Mouse (Mus musculus) cerebellum, adult 11-12 months (tissue): ENCODE data around the gene Ofcc1.
A peak's percentile ranks its signal among the peaks of the same experiment; 100 is the strongest.

Experiments used
- DNase-seq: peaks from one replicate; pipeline ENCODE4 v3.0.0; 2022

Gene Ofcc1

DNA sequence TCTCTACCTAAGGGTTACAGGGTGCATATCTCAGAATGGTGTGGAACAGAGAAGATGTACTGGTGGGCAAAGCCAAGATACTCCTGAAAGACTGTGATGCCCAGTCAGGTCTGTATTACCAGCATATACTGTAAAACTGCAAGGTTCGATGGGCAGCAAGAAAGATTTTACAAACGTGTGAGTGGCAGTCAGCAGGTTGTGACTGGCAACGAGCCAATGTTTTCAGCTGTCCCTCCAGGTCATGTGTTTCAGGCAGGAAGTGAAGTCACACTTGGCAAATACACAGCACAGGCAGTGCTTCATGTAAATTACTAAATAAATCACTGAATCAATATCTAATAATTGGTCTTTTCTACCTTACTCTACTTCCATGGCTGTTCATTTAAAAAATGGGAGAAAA lies at the start of gene Ofcc1:
Gene Ofcc1, minus strand, starts transcription at position 163 of the 400 bp plus-strand sequence.
- DNase-seq = no peak

DNA sequence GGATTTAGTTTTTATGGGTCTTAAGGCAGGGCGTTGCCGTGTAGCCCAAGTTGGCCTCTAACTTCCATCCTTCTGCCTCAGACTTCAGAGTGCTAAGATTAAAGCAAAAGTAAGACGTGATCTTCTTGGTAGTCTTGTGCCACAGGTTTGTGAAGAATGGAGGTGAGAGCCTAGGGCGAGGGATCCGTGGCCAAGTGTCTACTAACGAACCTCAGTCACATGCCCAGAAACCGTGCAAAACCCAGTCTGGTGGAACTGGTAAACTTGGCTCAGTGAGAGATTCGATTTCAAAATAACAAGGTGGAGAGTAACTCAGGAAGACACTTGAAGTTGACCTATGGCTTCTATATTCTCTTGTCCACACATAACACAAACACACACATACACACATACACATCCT lies 28.9 kb upstream of the Ofcc1 start:
- DNase-seq = no peak

DNA sequence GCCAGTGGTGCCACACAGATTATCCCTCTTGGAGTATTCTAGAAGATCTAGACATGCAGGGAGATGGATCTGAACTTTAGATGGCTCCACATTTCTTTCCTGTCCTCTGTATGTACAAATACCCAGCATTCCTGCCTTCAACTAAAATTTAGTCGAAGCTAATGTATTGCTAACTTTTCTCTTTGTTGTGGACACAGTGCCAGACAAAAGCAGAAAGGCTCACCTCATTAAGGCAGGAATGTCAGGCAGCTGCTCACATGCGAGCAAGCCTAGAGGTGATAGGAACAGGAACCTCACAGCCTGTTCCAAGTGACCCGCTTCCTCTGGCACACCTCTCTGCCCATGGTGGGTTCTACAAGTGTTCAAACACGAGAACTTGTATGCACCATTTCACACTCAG lies 26.2 kb upstream of the Ofcc1 start:
- no peak for DNase-seq

DNA sequence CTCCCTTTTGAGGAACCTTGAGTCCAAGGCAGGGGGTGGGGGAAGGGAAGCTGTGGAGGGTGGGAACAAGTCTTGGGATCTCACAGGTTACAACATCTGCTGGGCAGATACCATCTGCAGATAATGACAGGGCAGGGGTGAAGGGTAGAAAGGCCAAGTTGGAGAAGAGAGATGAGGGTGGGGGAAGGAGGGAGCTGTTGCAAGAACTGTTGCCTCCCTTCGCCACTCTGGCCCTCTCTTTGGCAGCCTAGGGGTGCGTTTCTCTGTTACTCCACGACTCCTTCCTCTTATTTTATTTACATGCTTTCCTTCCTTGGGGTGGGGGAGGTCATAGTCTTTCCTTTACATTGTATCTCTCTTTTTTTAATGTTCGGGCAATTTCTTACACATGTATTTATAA lies 23.7 kb upstream of the Ofcc1 start:
- DNase-seq = no peak

DNA sequence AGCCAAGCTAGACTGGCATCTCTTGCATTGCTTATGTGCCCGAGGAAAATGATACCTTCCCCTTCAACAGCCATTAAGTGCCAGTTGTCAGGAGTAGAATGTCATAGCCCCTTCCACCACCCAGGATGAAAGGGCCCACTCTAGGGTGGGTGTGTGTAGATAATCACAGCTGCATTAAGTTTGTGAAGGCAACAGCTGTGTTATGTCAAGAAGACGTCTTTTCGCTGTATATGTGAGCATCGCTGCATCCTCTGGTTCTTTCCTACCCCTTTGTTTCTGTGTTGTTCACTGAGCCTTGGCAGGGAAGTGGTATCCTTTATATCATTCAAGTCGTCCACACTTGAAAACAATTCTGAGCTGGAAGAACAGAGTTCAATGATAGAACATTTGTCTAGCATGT lies 15.5 kb upstream of the Ofcc1 start:
- DNase-seq = no peak

DNA sequence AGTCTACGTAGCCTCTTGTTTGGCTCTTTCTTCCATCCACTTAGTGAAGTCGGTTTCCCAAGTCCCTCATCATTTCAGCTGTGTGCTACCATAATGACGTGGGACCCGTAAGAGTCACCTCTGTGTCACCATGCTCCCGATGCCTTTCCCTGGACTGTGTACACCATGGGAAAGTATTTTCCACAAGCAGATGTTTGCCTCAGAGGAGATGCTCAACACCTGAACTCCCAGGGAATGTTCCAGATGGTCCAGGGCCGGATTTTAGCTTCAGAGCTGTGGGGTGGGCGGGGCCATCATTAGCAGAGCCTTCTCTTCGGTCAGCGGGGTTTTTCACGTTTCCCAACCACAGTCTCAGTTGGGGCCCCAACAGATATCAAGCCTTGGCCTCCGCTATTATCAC lies 5.5 kb upstream of the Ofcc1 start:
- DNase-seq = no peak

DNA sequence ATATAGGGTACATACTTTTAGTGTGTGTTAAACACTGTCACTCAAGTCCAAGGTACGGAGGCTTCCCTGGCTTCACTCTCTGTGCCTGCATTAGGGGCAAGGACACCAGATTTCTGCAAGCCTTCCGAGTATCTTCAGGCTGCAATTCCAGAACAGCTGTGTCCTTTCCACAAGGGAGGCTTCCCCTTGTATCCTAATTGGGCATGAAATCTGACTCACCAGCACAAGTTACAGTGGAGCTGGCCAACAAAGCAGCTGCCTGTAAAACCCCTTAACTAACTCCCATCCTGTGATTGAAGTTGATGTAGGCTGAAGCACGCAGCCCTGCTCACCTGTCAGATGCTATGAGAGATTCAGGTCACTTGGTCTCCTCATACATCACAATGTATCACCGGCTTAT lies 3.6 kb upstream of the Ofcc1 start:
- no peak for DNase-seq

DNA sequence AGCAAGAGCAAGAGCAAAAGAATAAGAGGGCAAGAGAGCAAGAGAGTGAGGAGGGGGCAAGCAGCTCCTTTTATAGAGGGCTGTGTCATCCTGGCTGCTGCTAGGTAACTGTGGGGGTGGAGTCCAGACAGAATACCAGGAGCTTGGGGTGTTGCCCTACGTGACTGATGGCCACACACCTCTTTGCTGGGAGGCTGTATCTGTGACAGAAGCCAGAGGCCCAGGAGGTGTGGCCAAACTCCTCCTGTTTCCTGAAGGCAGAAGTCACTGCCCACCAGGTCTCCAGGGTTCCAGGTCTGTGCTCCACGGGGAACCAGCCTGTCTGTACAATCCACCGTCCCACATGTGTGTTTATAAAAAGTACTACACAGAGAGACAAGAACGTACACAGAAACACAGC lies 558 bp downstream of the Ofcc1 start:
- DNase-seq = no peak

DNA sequence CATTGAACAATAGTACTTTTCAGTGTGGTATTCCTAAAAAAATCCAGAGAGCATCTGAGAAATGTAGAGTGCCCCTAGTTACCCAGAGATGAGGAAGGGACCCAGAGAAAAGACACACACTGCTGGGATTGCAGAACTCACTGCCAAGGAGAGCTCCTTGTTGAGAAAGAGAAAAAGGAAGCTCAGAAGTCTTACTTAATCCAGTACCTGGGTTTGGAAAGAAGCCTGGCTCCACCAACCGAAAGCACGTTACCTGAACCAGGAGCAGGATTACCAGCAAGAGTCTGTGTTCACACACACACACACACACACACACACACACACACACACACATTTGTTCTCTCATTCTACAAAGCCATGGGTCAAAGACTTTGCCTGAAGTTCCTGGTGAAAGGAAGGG lies 14.2 kb downstream of the Ofcc1 start:
- no peak for DNase-seq

DNA sequence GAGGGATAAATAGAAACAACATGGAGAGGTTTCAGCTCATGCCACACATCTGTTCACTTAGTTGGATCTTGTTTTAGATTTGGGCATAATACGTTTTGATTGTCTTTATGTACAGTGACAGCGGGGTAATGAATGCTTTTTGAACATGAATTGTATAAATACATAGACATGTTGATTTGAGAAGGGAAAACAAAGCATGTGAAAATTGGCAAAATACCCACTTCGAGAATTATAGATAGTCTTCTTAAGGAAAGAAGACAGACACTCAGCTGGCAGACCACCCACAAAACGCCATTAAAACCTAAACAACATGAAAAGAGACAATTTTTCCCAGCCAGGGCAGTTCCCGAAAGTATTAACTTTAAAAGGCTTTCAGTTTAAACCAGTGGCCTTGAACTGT lies 37.9 kb downstream of the Ofcc1 start:
- no peak for DNase-seq

DNA sequence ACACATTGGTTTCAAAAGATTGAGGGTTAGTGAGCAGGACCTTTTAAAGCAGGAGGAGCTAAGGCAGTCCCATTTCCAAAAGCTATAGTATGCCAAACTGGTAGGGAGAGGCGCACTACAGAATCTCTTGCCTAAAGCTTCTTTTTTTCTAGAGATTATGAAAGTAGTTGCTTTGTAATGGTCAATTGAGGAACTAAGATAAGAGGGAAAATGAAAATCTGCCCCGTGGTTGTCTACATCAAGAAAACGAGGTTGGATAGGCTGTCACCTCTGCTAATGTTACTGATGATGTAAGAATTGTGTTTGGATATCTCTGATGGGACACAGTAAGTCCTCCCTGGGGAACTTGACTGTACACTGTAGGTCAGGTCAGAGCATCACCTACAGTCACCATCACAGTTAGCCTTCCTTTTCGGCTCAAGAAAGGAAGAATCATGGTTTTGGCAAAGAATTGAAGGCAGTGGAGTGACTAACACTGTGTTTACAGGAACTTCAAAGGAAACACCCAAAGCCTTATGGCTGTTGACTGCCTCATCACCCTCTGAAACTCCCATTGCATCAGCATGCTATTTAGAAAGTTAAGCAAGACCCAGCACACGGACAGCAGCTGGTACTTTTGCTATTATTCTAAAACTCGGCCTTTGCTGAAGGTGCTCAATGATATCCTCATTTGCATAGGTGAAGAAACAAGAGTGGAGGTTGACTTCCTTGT lies 40.3 kb downstream of the Ofcc1 start:
- DNase-seq = no peak

DNA sequence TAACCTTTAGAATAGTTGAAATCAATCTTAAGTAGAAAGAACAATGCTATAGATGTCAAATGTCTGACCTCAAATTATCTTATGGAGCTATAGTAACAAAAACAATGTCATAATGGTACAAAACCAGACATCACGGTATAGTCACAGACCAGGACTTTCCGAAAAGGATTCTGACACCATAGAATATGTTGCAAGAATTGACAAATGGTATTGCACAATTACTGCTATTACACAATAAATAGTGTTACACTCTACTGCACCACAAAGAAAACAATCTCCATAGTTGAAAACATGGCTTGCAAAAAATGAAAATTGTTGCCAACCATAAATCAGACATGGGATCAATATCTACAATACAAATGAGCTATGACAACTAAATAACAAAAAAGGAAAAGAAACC lies 43.5 kb downstream of the Ofcc1 start:
- DNase-seq = no peak

DNA sequence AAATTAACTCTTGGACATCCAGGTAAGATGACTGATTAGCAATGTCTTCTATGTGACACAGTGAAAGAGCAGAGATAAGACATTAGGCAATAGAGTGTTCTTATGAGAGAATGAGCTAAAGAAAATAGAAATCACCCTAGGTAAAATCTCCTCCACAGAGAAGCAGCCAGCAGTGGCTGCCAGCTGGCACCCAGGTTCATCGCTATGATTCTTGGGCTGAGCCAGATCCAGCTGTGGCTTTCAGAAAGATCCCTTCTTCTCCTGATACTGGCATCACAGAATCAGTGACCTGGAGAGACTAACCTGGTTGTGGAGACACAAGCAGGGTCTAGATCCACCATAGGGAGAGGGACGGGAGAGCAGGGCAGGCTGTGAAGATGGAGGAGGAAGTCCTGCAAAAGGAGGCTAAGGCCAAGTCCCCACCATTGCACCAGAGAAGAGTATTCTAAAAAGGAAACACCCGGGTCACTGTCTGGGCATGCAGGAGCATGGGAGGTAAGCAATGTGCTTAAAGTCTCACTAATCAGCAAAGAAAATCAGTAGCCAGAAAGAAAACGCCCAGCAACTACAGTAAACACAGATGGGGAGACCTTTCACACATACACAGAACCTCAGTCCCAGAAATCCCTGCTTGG lies 46.0 kb downstream of the Ofcc1 start:
- DNase-seq = no peak

DNA sequence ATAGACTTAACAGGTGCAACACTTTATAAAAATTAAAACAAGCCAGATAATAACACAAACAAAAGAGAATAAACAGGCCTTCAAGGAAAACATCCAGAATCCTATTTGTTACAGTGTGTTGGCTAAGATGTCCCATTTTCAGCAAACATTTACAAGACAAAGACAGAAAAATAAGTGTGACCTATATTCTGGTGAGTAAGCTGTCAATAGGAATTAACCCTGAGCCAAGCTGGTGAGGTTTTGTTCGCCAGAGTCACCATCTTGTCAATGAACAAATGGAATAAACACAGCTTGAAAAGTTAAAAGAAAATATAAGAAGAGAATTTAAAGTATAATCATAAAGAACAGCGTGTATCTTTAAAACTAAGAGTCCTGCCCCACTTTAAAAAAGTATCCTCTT lies 68.4 kb downstream of the Ofcc1 start:
- DNase-seq = no peak

DNA sequence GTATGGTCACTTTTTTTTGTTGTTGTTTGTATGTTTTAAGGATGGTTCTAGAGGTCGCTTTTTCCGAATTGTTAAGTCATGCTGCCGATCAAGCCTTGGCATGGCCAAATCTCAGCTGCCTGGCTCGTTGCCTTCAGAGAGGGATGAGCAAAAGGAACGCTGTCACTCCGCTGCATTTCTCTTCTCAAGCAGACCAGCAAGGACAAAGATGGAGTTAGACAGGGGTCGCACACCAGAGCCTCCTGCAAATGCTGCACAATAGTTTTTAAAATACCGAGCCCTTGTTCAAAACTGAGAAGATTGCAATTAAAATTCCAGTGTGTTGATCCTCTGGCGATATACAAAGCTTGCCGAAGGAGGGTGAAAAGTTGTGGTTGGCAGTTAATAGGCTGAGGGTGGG lies 70.4 kb downstream of the Ofcc1 start:
- DNase-seq = no peak

DNA sequence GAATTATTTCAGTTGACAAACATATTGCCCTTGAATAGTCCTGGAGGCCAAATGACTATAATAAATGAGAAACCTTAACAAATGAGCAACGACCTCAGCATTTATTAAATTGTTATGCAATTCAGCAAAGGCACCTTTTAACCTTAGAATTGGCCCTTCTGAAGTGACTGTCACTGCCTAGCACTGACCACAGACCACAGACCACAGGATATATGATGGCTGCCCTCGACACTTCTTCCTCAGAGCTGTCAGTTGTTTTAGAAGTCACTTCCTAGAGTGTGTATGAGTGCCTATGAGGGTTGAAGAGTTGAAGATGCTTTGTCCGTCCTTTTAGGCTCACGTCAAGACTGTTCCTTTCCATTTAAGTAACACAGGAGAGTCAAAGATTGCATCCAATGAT lies 72.6 kb downstream of the Ofcc1 start:
- DNase-seq = no peak

DNA sequence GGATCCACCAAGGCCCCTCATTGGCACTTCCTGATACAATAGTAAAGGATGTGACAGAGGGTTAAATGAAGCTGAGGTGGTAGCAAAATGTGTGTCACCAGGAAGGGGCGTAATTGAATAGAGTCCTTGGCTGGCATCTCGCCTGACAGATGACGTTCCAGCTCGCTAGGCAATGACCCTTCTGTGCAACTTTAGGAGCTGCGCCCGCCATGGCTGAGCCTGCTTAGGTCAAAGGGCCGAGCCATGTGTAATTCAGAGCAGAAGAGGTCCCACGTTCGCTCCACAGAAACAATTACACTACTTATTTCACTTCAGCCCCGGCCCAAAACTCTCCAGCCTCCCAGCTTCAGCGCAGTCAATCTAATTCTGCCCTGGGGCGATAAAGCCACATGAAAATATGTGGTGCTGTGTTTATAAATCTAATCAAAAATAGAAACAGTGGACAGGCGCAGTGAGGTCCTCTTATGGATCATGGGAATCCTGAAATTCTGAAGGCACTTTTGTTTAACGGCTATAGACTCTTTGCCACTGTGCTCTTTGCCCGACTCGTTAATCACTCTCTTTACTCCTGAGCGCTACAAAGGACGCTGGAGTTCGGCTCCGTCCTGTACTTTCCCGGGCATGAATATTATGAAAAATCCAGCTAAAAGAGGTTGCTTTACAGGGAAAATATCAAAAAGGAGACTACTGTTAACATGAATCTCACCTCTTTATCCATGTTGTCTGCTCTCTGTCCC lies 73.8 kb downstream of the Ofcc1 start:
- DNase-seq = no peak

DNA sequence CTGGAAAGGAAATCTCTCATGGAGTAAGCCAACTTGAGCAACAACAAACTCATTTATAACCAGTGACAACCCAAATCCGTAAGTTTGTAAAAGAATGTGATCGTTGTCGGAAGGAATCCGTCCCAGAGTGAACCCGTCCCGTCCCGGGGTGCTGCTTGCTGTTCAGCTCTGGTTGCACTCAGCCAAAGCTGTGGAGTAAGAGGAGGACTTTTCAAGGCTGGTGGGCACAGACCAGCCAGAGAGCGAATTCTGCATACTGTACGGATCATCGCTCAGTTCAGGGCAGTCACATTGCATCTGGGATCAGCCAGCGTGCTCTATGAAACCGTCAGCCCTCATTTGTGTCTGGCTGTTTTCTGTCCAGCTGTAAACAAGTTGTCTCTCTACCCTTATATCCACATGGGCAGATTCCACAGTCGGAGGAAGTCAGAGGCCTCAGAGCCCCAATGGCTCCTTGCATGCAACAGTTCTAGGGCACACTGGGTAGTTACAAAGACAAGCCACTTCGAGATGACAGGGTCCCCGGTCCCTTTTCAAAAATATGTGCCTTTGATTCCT lies 75.9 kb downstream of the Ofcc1 start:
- no peak for DNase-seq

DNA sequence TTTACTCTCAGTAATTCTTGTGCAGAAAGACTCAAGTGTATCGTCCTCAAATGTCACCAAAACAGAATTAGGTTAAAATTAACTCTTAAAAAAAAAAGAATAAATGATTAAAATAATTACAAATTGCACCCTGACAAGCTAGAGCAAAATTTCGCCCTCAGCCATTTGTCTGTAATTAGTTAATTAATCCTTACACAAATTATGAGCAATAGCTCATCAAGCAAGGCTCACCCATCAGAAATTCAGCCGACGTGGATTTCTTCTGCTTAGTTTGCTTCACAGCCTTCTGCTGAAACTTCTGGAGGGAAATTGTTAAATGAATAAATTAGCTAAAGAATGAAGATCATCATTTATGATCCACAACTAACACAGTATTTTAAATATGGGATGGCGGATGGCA lies 80.6 kb downstream of the Ofcc1 start:
- no peak for DNase-seq

DNA sequence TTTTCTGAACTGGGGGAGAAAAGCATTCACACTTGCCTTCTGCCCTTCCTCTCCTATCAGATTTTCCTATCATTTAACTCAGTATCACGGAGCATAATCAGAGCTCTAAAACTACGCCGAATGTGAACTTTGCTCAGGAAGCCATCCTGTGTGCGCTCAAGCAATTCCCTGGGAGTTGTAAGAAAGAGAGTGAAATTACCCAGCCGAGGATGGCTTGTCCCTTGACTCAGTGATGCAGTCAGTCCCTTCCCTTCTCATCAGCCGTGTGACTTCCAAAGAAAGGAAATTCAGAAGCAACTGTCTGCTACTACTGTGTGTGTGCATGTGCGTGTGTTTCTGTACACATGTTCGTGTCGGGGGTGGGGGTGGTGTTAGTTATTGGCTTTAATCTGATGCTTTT lies 93.7 kb downstream of the Ofcc1 start:
- DNase-seq = no peak

DNA sequence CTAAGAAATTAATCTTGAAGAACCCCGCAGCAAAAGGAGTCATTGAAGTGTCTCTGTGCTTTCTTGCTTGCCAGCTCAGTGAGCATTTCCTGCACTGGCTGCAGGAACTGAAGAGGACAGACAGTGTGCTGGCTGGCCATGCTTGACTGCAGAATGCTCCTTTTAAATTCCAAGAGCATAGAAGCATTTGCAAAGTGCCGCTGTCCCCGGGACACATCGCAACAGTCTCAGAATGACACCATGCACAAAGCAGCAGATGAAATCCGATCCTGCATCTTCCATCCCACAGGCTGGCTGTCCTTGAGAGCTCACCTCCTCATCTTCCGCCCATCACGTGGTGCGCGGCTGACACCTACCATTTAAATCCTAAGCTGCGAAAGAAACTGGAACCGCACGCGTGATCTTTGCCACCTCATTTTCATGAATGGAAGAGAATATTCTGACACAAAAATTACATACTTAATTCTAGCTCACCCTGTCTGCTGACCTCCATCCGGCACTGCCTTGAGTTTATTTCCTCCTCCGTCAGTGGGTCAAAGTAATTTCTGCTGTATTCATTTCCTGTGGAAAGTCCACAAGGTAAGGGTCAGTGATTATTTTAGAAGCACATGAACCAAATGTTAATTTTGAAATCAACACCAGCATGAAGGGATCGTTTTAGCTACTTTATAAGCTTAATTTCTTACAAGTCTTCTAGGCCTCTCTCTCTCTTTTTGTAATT lies 98.0 kb downstream of the Ofcc1 start:
- peak; percentile 5 for DNase-seq

DNA sequence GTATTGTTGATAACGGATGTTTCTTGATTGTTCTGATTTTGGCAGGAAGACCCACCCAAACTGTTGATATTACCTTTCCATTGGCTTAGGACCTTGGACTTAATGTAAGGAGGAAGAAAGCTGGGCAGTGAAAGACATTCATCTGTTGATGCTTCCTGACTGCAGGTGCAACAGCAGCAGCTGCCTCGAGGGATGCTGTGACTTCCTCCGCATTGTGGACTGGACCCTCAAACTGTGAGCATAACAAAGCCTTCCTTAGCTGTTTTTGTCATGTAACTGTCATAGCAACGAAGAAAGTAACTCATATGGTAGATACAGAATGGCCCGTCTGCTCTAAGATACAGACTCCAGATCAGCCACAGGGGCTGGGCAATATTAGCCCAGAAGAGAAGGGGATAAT lies 102.5 kb downstream of the Ofcc1 start:
- DNase-seq = no peak

DNA sequence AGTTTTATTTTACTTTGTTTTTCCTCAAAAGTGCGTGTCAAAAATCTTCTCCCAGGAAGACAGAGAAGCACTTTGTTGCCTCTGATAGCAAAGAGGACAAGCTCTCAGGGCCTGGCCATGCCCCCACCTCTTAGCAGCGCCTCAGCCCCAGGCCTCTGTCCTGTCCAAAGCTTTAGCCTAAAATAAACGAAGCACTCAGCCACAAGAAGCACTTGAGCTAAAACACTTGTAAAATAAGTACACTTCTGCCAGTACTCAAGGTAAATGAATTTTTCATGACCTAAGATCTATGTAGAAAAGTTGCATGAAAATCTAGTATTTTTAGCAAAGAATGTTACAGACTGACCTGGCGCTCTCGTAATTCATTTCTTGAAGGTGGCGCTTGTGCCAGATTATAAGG lies 117.4 kb downstream of the Ofcc1 start:
- no peak for DNase-seq
